Mouse (Mus musculus) midbrain, postnatal 0 days (tissue): Measurements from ENCODE around the gene Lipi. TPM values are rescaled to one million over a fixed set of nuclear protein-coding genes. Genes with fewer than 3 reads are reported as not detected.

Experiments
- ATAC-seq: fragments of 200-750 bp; cut with Nextera tagmentation; 2 replicates; pipeline ENCODE4 v1.8.0; 2017; ENCODE audit warnings: moderate number of reproducible peaks, mild to moderate bottlenecking, moderate TSS enrichment, moderate library complexity; ENCODE audit not compliant: low FRiP score
- DNase-seq: peaks from one replicate; pipeline ENCODE4 v3.0.0-alpha.2; 2015; ENCODE audit warnings: low spot score
- H3K27ac ChIP-seq: fragments of 300-500 bp; sonication (generic); 2 replicates; pipeline ENCODE4 v1.5.1; 2014; ENCODE audit warnings: low read depth, mild to moderate bottlenecking, low read length, mixed read lengths
- H3K27me3 ChIP-seq: fragments of 300-500 bp; sonication (generic); 2 replicates; pipeline ENCODE4 v1.6.1; 2014; ENCODE audit warnings: low read length, control low read depth, mixed read lengths; ENCODE audit not compliant: insufficient read depth
- H3K36me3 ChIP-seq: fragments of 300-500 bp; sonication (generic); 2 replicates; pipeline ENCODE4 v1.6.1; 2014; ENCODE audit warnings: low read length, control low read depth, mixed read lengths; ENCODE audit not compliant: insufficient read depth
- H3K4me1 ChIP-seq: fragments of 300-500 bp; sonication (generic); 2 replicates; pipeline ENCODE4 v1.6.1; 2014; ENCODE audit warnings: mild to moderate bottlenecking, control low read depth, antibody characterized with exemption, low read length, mixed read lengths; ENCODE audit not compliant: insufficient read depth
- H3K4me2 ChIP-seq: fragments of 300-500 bp; sonication (generic); 2 replicates; pipeline ENCODE4 v1.6.1; 2014; ENCODE audit warnings: low read depth, mild to moderate bottlenecking, low read length, mixed read lengths; ENCODE audit not compliant: poor library complexity, severe bottlenecking
- H3K4me3 ChIP-seq: fragments of 300-500 bp; sonication (generic); 2 replicates; pipeline ENCODE4 v1.5.1; 2014; ENCODE audit warnings: low read depth, mild to moderate bottlenecking, low read length, moderate library complexity
- H3K9ac ChIP-seq: fragments of 300-500 bp; sonication (generic); replicated peaks from 2 replicates; pipeline ENCODE4 v1.6.1; 2014; ENCODE audit warnings: mild to moderate bottlenecking, low read length, moderate library complexity, mixed read lengths; ENCODE audit not compliant: poor library complexity, severe bottlenecking
- H3K9me3 ChIP-seq: fragments of 300-500 bp; sonication (generic); 2 replicates; pipeline ENCODE4 v1.6.1; 2016; ENCODE audit warnings: low read length, control low read depth
- CTCF ChIP-seq: IDR thresholded peaks from 2 replicates; pipeline ENCODE4 v1.5.1; 2016; ENCODE audit warnings: antibody characterized with exemption, mild to moderate bottlenecking
- WGBS: fragments of 180-500 bp; shearing (Covaris S2); extraction: QIAGEN DNeasy Blood & Tissue Kit; methylation state at CpG from one replicate; pipeline ENCODE4 v1.1.7; 2014; 5-methylcytosine and 5-hydroxymethylcytosine counted together
- polyA plus RNA-seq: library from polyadenylated mRNA; unstranded; fragments of >200 nt; fragmentation: Nextera tagmentation; extraction: Ambion mirVana; gene quantifications from 2 replicates; pipeline ENCODE4 v1.2.1, GENCODE M21; 2015
- total RNA-seq: library from RNA; depleted of rRNA; stranded (reverse); fragments of >200 nt; gene quantifications from 2 replicates; pipeline ENCODE4 v1.2.3, GENCODE M21; 2014

The Lipi gene
- total and polyA plus RNA-seq, 2 experiments from 2014 or later: 0.10 to 0.22 TPM

GRCm38 (mm10) chr16:75592671-75593500, 7.0 kb upstream of the Lipi start, which contains the start of gene Rbm11:
Gene Rbm11 (plus strand): TSS chr16:75592844.
- no peak for TF ChIP-seq CTCF
- Histone ChIP-seq H3K4me2 (peak within 1 kb of the TSS; percentile 61), H3K9me3 (no peaks in the 10 kb centered on the region), H3K36me3 (no peaks in the 10 kb centered on the region), H3K4me1 (no peaks in the 10 kb centered on the region), H3K9ac (peak within 1 kb of the TSS; percentile 83), H3K27ac (peak within 1 kb of the TSS; percentile 72), H3K27me3 (no peaks in the 10 kb centered on the region), H3K4me3 (peak within 1 kb of the TSS; percentile 77)
- ATAC-seq: peak; percentile 94
- peak; percentile 87 for DNase-seq
- under 1% methylated on average over 51 of the region's 55 CpGs for WGBS

- H3K27ac ChIP-seq: no peak overlapping the region
- 31% methylated on average over 3 of the region's 3 CpGs for WGBS
- H3K9me3 ChIP-seq: no peaks in the 10 kb centered on the region
- H3K9ac ChIP-seq: no peak overlapping the region
- DNase-seq: no peak
- H3K4me1 ChIP-seq: no peaks in the 10 kb centered on the region
- no peak for TF ChIP-seq CTCF
- H3K27me3 ChIP-seq: no peaks in the 10 kb centered on the region
- H3K36me3 ChIP-seq: no peaks in the 10 kb centered on the region
- no peak overlapping the region for H3K4me2 ChIP-seq
- no peak for ATAC-seq
- no peak overlapping the region for H3K4me3 ChIP-seq
Observed at GRCm38 (mm10) chr16:75586466-75586865, 605 bp upstream of the Lipi start.

GRCm38 (mm10) chr16:75582279-75582678, 3.6 kb downstream of the Lipi start:
- Histone ChIP-seq H3K4me3 (no peak overlapping the region), H3K4me2 (no peak overlapping the region), H3K4me1 (no peaks in the 10 kb centered on the region), H3K27me3 (no peaks in the 10 kb centered on the region), H3K27ac (no peak overlapping the region), H3K9me3 (no peaks in the 10 kb centered on the region), H3K36me3 (no peaks in the 10 kb centered on the region), H3K9ac (no peak overlapping the region)
- DNase-seq: no peak
- ATAC-seq: no peak
- no peak for TF ChIP-seq CTCF
- WGBS: 90% methylated on average over 5 of the region's 5 CpGs

- ATAC-seq (no peak), DNase-seq (no peak)
- H3K27me3 ChIP-seq: no peaks in the 10 kb centered on the region
- H3K4me2 ChIP-seq: no peak overlapping the region
- H3K36me3 ChIP-seq: no peaks in the 10 kb centered on the region
- no peak for TF ChIP-seq CTCF
- 100% methylated on average over 2 of the region's 2 CpGs for WGBS
- no peaks in the 10 kb centered on the region for H3K4me1 ChIP-seq
- H3K9ac ChIP-seq: no peak overlapping the region
- no peak overlapping the region for H3K27ac ChIP-seq
- no peak overlapping the region for H3K4me3 ChIP-seq
- no peaks in the 10 kb centered on the region for H3K9me3 ChIP-seq
Observed at GRCm38 (mm10) chr16:75562910-75563309, 23.0 kb downstream of the Lipi start.

- Histone ChIP-seq H3K4me3 (no peak overlapping the region), H3K9me3 (no peaks in the 10 kb centered on the region), H3K27me3 (no peaks in the 10 kb centered on the region), H3K36me3 (no peaks in the 10 kb centered on the region), H3K9ac (no peak overlapping the region), H3K4me2 (no peak overlapping the region), H3K4me1 (no peaks in the 10 kb centered on the region), H3K27ac (no peak overlapping the region)
- TF ChIP-seq CTCF: no peak
- DNase-seq (no peak), ATAC-seq (no peak)
- 89% methylated on average over 1 of the region's 1 CpGs for WGBS
Observed at GRCm38 (mm10) chr16:75545310-75545709, 40.6 kb downstream of the Lipi start.

- no peaks in the 10 kb centered on the region for H3K9me3 ChIP-seq
- ATAC-seq (no peak), DNase-seq (no peak)
- no peaks in the 10 kb centered on the region for H3K4me1 ChIP-seq
- H3K36me3 ChIP-seq: no peaks in the 10 kb centered on the region
- H3K4me3 ChIP-seq: no peak overlapping the region
- H3K27ac ChIP-seq: no peak overlapping the region
- H3K27me3 ChIP-seq: no peaks in the 10 kb centered on the region
- WGBS: 84% methylated on average over 7 of the region's 7 CpGs
- TF ChIP-seq CTCF: no peak
- H3K9ac ChIP-seq: no peak overlapping the region
- no peak overlapping the region for H3K4me2 ChIP-seq
Observed at GRCm38 (mm10) chr16:75537784-75538565, 47.9 kb downstream of the Lipi start.
